Mouse (Mus musculus) liver, adult (tissue): Measurements from ENCODE around the gene Abcg3.

ENCODE experiments used
- GATA4 ChIP-seq: IDR thresholded peaks from 2 replicates; pipeline ENCODE4 v1.6.1; 2014; ENCODE audit warnings: mild to moderate bottlenecking, low read length; ENCODE audit not compliant: insufficient replicate concordance

Gene Abcg3

GRCm38 (mm10) chr5:104982535-104982934 lies at the start of gene Abcg3:
Gene Abcg3, minus strand, starts transcription at chr5:104982718.
- no peak for TF ChIP-seq GATA4

- no peak for TF ChIP-seq GATA4
Measured at GRCm38 (mm10) chr5:105012551-105012950, 30.0 kb upstream of the Abcg3 start.

GRCm38 (mm10) chr5:105011570-105011969 lies 29.1 kb upstream of the Abcg3 start:
- no peak for TF ChIP-seq GATA4

- no peak for TF ChIP-seq GATA4
Measured at GRCm38 (mm10) chr5:105010376-105010775, 27.9 kb upstream of the Abcg3 start.

- TF ChIP-seq GATA4: no peak
Measured at GRCm38 (mm10) chr5:104989411-104989810, 6.9 kb upstream of the Abcg3 start.

GRCm38 (mm10) chr5:104988000-104988399 lies 5.5 kb upstream of the Abcg3 start:
- TF ChIP-seq GATA4: no peak

- TF ChIP-seq GATA4: no peak
Measured at GRCm38 (mm10) chr5:104986706-104987105, 4.2 kb upstream of the Abcg3 start.

GRCm38 (mm10) chr5:104979040-104979513 lies 3.4 kb downstream of the Abcg3 start:
- no peak for TF ChIP-seq GATA4

- TF ChIP-seq GATA4: no peak
Measured at GRCm38 (mm10) chr5:104958141-104958793, 24.3 kb downstream of the Abcg3 start.

GRCm38 (mm10) chr5:104955208-104955607 lies 27.3 kb downstream of the Abcg3 start:
- no peak for TF ChIP-seq GATA4

- TF ChIP-seq GATA4: no peak
Measured at GRCm38 (mm10) chr5:104946951-104947350, 35.6 kb downstream of the Abcg3 start.

- TF ChIP-seq GATA4: no peak
Measured at GRCm38 (mm10) chr5:104934148-104934547, 48.4 kb downstream of the Abcg3 start.
